Mouse (Mus musculus): ENCODE results near the gene Klf11.

DNA sequence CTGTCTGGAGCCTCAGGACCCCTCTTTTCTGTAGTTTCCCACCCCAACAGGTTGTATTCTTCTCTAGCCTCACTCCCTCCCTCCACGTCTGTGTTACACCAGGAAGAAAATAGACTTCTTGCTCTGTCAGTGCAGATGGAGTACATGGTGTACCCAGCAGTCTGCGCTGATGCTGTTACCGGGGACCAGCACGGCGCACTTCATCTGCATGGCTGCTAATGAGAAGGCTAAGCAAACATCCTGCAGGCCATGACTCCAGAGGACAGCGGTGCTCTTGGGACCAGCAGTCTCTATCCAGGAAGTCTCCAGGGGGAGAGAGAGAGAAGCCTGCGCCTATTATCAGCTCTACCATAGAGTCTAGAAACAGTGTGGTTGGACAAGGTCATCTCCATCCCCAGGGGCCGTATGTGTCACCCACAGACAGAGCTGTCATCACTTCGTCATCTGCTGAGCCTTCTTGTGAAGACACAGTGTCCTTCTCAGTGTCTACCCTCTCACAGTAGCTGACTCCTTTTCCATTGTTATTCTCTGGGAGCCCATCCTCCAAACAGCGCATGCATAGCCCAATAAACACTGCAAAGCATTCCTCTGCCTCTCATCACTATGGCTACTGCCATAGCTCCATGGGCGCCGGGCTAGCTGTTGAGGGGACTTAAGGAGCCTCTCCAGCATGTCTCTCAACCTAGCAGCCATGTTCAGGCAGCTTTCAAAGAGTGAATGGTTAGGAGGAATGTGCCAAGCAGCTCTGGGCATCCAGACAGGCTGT is 27.4 kb upstream of the Klf11 start:
- TF ChIP-seq POLR2A (IDR thresholded peaks at IDR 0.05; ENCODE audit: borderline replicate concordance, low read depth, low read length) (no peak), CTCF (IDR thresholded peaks at IDR 0.05; ENCODE audit: low read depth, low read length) (no peak)

Data from bone marrow macrophage, adult 2 months (primary cell).